Mouse (Mus musculus) embryonic facial prominence, embryonic 11.5 days (tissue): Measurements from ENCODE around the gene Ddx41. TPM values are rescaled to one million over a fixed set of nuclear protein-coding genes. Genes with fewer than 3 reads are reported as not detected.

Experiments used
- ATAC-seq: fragments of 200-750 bp; cut with Nextera tagmentation; replicated peaks from 2 replicates; pipeline ENCODE4 v1.8.0; 2017; ENCODE audit warnings: low read depth; ENCODE audit not compliant: insufficient number of reproducible peaks, low FRiP score, low TSS enrichment
- DNase-seq: peaks from one replicate; pipeline ENCODE4 v3.0.0-alpha.2; 2015; ENCODE audit warnings: low spot score
- H3K27ac ChIP-seq: fragments of 300-500 bp; sonication (generic); replicated peaks from 2 replicates; pipeline ENCODE4 v1.5.1; 2014; ENCODE audit warnings: mild to moderate bottlenecking, low read depth, low read length, control low read depth
- H3K27me3 ChIP-seq: fragments of 300-500 bp; sonication (generic); 2 replicates; pipeline ENCODE4 v1.6.1; 2014; ENCODE audit warnings: mild to moderate bottlenecking, low read length, moderate library complexity, mixed read lengths; ENCODE audit not compliant: control insufficient read depth, insufficient read depth
- H3K36me3 ChIP-seq: fragments of 300-500 bp; sonication (generic); replicated peaks from 2 replicates; pipeline ENCODE4 v1.6.1; 2014; ENCODE audit warnings: low read depth, mild to moderate bottlenecking, low read length, moderate library complexity, mixed read lengths; ENCODE audit not compliant: control insufficient read depth, insufficient read depth
- H3K4me1 ChIP-seq: fragments of 300-500 bp; sonication (generic); 2 replicates; pipeline ENCODE4 v1.6.1; 2014; ENCODE audit warnings: low read length, mixed read lengths; ENCODE audit not compliant: control insufficient read depth, insufficient read depth
- H3K4me2 ChIP-seq: fragments of 300-500 bp; sonication (generic); 2 replicates; pipeline ENCODE4 v1.6.1; 2014; ENCODE audit warnings: low read depth, mild to moderate bottlenecking, control low read depth, low read length, moderate library complexity
- H3K4me3 ChIP-seq: fragments of 300-500 bp; sonication (generic); 2 replicates; pipeline ENCODE4 v1.5.1; 2014; ENCODE audit warnings: low read depth, low read length, control low read depth
- H3K9ac ChIP-seq: fragments of 300-500 bp; sonication (generic); replicated peaks from 2 replicates; pipeline ENCODE4 v1.6.1; 2014; ENCODE audit warnings: mild to moderate bottlenecking, control low read depth, low read length
- H3K9me3 ChIP-seq: fragments of 300-500 bp; sonication (generic); replicated peaks from 2 replicates; pipeline ENCODE4 v1.6.1; 2016; ENCODE audit warnings: mild to moderate bottlenecking, low read length, inconsistent platforms, mixed read lengths; ENCODE audit not compliant: control insufficient read depth
- WGBS: fragments of 180-500 bp; shearing (Covaris S2); extraction: QIAGEN DNeasy Blood & Tissue Kit; methylation state at CpG from one replicate; pipeline ENCODE4 v1.1.7; 2014; 5-methylcytosine and 5-hydroxymethylcytosine counted together
- polyA plus RNA-seq: library from polyadenylated mRNA; unstranded; fragments of >200 nt; fragmentation: Nextera tagmentation; extraction: Ambion mirVana; gene quantifications from 2 replicates; pipeline ENCODE4 v1.2.1, GENCODE M21; 2014

The Ddx41 gene
- polyA plus RNA-seq, 1 experiment from 2014 or later, result 77.7 TPM

- H3K27ac ChIP-seq, result no peak overlapping the region
- H3K36me3 ChIP-seq, result peaks cover 2% of the 10 kb centered on the region; the same call in 1 of the 2 replicates
- H3K9ac ChIP-seq, result no peak overlapping the region
- H3K27me3 ChIP-seq, result no peaks in the 10 kb centered on the region
- no peaks in the 10 kb centered on the region for H3K9me3 ChIP-seq
- H3K4me1 ChIP-seq, result no peaks in the 10 kb centered on the region
- 90% methylated on average over 5 of the region's 5 CpGs for WGBS
- no peak for DNase-seq
- no peak overlapping the region for H3K4me2 ChIP-seq
- H3K4me3 ChIP-seq, result no peak overlapping the region
- no peak for ATAC-seq
Observed at GRCm38 (mm10) chr13:55504390-55504789, 32.1 kb downstream of the Ddx41 start.

GRCm38 (mm10) chr13:55502405-55502804 is 34.1 kb downstream of the Ddx41 start:
- ATAC-seq (no peak), DNase-seq (no peak)
- no peaks in the 10 kb centered on the region for H3K27me3 ChIP-seq
- H3K9me3 ChIP-seq, result no peaks in the 10 kb centered on the region
- H3K9ac ChIP-seq, result no peak overlapping the region
- H3K27ac ChIP-seq, result no peak overlapping the region
- H3K4me2 ChIP-seq, result no peak overlapping the region
- H3K4me1 ChIP-seq, result no peaks in the 10 kb centered on the region
- H3K36me3 ChIP-seq, result peaks cover 2% of the 10 kb centered on the region
- 91% methylated on average over 8 of the region's 8 CpGs for WGBS
- H3K4me3 ChIP-seq, result no peak overlapping the region

GRCm38 (mm10) chr13:55500575-55500974 is 35.9 kb downstream of the Ddx41 start:
- ATAC-seq (no peak), DNase-seq (no peak)
- no peaks in the 10 kb centered on the region; the same call in none of the 2 replicates for H3K36me3 ChIP-seq
- no peak overlapping the region for H3K27ac ChIP-seq
- no peak overlapping the region for H3K4me2 ChIP-seq
- no peak overlapping the region for H3K4me3 ChIP-seq
- no peaks in the 10 kb centered on the region for H3K27me3 ChIP-seq
- H3K9me3 ChIP-seq, result no peaks in the 10 kb centered on the region
- H3K9ac ChIP-seq, result no peak overlapping the region
- H3K4me1 ChIP-seq, result peaks cover 6% of the 10 kb centered on the region; the same call in 1 of the 2 replicates
- 79% methylated on average over 10 of the region's 10 CpGs for WGBS

- H3K9me3 ChIP-seq, result no peaks in the 10 kb centered on the region
- ATAC-seq, result no peak
- H3K27me3 ChIP-seq, result no peaks in the 10 kb centered on the region
- H3K36me3 ChIP-seq, result no peaks in the 10 kb centered on the region; the same call in none of the 2 replicates
- WGBS, result 51% methylated on average over 11 of the region's 11 CpGs
- no peak for DNase-seq
- H3K27ac ChIP-seq, result no peak overlapping the region
- H3K9ac ChIP-seq, result no peak overlapping the region
- no peak overlapping the region for H3K4me3 ChIP-seq
- peaks cover 6% of the 10 kb centered on the region for H3K4me1 ChIP-seq
- no peak overlapping the region for H3K4me2 ChIP-seq
Observed at GRCm38 (mm10) chr13:55498906-55499305, 37.6 kb downstream of the Ddx41 start.

GRCm38 (mm10) chr13:55496661-55497060 is 39.8 kb downstream of the Ddx41 start:
- ATAC-seq, result no peak
- Histone ChIP-seq H3K36me3 (no peaks in the 10 kb centered on the region; the same call in none of the 2 replicates), H3K4me1 (peaks cover 6% of the 10 kb centered on the region), H3K9ac (no peak overlapping the region), H3K27me3 (no peaks in the 10 kb centered on the region), H3K27ac (no peak overlapping the region), H3K4me2 (no peak overlapping the region), H3K9me3 (no peaks in the 10 kb centered on the region), H3K4me3 (no peak overlapping the region)
- WGBS, result 90% methylated on average over 6 of the region's 6 CpGs
- DNase-seq, result no peak

GRCm38 (mm10) chr13:55495702-55496101 is 40.8 kb downstream of the Ddx41 start:
- H3K4me1 ChIP-seq, result peaks cover 6% of the 10 kb centered on the region
- H3K27ac ChIP-seq, result no peak overlapping the region
- peak; percentile 48 for DNase-seq
- H3K4me3 ChIP-seq, result no peak overlapping the region
- no peaks in the 10 kb centered on the region for H3K27me3 ChIP-seq
- H3K9me3 ChIP-seq, result no peaks in the 10 kb centered on the region
- no peak for ATAC-seq
- H3K9ac ChIP-seq, result no peak overlapping the region
- H3K36me3 ChIP-seq, result no peaks in the 10 kb centered on the region; the same call in none of the 2 replicates
- 37% methylated on average over 4 of the region's 4 CpGs for WGBS
- no peak overlapping the region for H3K4me2 ChIP-seq

GRCm38 (mm10) chr13:55494883-55495621 is 41.4 kb downstream of the Ddx41 start:
- DNase-seq (no peak), ATAC-seq (no peak)
- Histone ChIP-seq H3K4me1 (peaks cover 6% of the 10 kb centered on the region), H3K9ac (no peak overlapping the region), H3K9me3 (no peaks in the 10 kb centered on the region), H3K27me3 (no peaks in the 10 kb centered on the region), H3K4me3 (no peak overlapping the region), H3K4me2 (no peak overlapping the region), H3K27ac (no peak overlapping the region), H3K36me3 (no peaks in the 10 kb centered on the region; the same call in none of the 2 replicates)
- WGBS, result 24% methylated on average over 18 of the region's 18 CpGs

- DNase-seq (no peak), ATAC-seq (no peak)
- Histone ChIP-seq H3K27me3 (no peaks in the 10 kb centered on the region), H3K27ac (no peak overlapping the region), H3K9ac (no peak overlapping the region), H3K4me3 (no peak overlapping the region), H3K36me3 (no peaks in the 10 kb centered on the region; the same call in none of the 2 replicates), H3K9me3 (no peaks in the 10 kb centered on the region), H3K4me2 (no peak overlapping the region), H3K4me1 (peaks cover 6% of the 10 kb centered on the region)
- WGBS, result 20% methylated on average over 2 of the region's 2 CpGs
Observed at GRCm38 (mm10) chr13:55494257-55494656, 42.2 kb downstream of the Ddx41 start.
